Mouse (Mus musculus): Measurements from ENCODE around the gene Igsf11.

Gene Igsf11

GRCm38 (mm10) chr16:38931519-38931918 is 39.0 kb downstream of the Igsf11 start:
- DNase-seq (ENCODE audit: low read depth, low spot score), result no peak

DNA sequence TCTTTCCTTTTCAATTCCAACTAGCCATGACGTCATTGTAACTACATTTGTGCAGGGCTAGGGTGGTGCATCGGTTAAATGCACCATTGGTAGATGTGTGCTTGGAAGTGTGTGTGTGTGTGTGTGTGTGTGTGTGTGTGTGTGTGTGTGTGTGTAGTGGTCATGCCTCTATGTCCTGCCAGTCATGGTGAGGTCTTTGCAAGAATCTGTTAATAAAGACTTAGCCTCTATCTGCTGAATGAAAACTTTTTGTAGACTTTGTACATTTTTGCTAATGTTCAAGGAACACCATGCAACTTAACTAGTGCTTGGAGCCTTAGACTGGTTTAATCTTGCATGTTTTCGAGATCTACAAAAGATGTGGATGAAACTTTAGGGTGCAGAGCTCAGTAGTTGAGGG is 48.3 kb downstream of the Igsf11 start:
- no peak for DNase-seq (ENCODE audit: low read depth, low spot score)

DNA sequence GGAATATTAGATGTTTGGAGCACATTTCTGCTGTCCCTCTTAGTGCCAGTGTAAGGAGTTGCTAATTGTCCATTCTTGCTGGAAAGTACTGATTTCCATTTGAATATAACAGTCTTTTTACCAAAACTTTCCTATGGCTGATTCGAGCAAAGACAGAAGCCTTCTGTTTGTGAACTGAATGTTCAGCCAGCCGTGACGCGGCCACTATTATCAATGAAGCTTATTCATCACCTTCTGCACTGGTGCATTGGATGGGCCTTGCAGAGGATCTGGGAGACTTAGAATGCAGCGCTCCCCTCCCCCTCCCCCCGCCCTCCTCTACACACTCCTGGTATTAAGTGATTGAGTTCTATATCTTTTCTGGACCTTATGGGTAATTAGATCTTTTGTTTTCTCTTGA is 48.8 kb downstream of the Igsf11 start:
- peak; percentile 66 for DNase-seq (ENCODE audit: low read depth, low spot score)

DNA sequence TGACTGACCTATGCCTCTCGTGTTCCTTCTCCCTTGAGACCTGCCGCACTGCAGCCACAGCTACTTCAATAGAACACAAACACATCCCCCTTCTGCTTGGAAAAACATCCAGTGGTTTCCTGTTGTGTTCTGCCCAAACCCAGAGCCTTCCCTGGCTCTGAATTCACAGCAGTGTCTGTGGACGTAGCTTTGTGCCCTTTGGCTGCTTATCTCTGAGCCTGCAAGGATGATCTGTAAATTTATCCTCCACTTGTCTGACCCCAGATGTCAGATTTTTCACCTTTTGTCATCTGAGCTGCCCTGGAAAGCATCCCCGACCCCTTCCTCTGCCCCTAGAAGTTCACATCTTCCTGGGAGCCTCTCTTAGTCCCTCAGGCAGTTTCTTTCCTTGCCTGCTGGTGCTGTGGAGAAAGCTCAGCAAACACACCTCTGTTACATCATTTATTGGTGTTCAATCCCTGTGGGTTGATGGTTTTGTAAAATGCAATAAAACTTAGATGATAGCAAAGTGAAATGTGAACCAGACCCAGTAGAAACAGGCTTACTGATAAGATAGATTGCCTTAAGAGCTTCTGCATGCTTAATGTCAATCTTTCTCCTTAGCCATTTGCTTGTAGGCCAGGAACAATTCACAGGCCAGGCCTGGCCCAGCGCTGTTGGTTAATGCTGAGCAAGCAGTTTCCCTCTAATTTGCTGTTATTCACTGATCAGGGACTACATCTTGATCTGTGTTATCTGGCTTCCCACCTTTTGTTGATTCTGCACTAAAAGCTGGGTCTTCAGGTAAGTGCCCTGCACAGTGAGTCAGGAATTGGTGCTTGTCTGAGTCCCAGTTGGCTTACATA is 51.5 kb downstream of the Igsf11 start:
- DNase-seq (ENCODE audit: low read depth, low spot score), result no peak

GRCm38 (mm10) chr16:38945111-38945510 is 52.6 kb downstream of the Igsf11 start:
- no peak for DNase-seq (ENCODE audit: low read depth, low spot score)

GRCm38 (mm10) chr16:38945581-38945981 is 53.1 kb downstream of the Igsf11 start:
- peak; percentile 45 for DNase-seq (ENCODE audit: low read depth, low spot score)

DNA sequence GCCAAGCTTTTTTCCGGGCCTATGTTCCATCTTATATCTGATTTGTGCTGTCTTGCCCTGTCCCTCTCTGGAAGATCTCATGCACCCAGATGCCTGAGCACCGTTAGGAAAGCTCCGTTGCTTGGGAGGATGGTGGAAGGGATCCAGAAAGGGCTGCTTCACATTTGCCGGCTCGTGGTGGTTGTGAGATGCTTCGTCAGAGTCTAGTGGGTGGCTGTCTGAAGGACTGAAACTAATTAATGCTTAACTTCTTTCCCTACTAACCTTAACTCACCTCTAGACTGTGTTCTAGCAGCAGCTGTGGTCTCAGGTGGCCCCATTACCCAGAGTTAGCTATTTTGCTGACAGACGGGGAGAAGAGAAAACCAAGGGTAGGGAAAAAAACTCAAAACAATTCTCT is 54.0 kb downstream of the Igsf11 start:
- no peak for DNase-seq (ENCODE audit: low read depth, low spot score)

DNA sequence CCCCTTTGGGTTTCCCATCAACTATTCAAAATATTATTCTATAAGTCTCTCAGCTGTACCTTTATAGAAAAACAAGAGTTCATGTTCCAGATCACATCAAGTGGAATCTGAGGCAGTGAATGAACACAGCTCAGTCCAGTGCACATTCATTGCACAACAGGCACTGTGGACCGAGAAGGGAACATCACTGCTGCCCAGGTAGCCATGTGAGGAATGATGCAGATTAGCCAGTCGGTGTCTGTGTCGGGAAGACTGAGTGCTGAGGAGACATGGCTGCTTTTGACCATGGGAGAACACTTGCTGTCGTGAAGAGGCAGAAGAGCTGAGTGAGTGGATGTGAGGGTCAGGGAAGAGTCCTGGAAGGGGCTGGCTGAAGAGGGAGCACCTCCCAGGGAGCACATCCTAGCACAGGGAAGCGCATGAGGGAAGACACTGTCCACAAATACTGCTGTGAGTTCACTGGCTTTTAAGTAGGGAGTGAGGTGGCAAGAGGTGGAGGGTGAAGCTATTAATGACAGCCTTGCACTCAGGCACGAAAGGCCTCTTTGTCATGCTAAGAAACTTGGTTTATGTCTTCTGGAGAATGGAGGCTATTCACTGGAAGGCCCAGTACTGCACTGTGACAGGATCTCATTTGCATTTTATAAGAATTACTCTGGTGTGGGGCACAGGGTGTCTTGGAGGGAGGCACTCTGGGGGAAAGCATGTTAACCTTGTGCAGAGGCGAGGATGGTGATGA is 54.8 kb downstream of the Igsf11 start:
- no peak for DNase-seq (ENCODE audit: low read depth, low spot score)

DNA sequence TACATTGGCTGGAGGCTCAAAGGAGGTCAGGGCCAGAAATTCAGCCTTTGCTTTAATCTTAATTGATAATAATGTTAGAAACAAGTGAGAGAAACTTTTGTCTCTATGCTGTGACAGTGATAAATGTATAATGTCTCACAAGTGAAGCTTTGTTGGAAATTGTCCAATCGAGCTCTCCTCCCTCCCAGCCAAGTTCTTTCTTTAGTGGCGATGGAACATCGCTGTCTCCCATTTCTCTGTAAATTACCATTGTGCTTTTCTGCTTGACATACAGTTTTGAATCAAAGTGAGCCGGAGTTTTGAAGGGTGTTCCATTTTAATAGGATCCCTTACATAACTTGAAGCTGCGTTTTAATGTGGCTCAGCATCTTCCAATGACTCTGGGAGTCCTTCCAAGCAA is 56.0 kb downstream of the Igsf11 start:
- DNase-seq (ENCODE audit: low read depth, low spot score), result no peak

DNA sequence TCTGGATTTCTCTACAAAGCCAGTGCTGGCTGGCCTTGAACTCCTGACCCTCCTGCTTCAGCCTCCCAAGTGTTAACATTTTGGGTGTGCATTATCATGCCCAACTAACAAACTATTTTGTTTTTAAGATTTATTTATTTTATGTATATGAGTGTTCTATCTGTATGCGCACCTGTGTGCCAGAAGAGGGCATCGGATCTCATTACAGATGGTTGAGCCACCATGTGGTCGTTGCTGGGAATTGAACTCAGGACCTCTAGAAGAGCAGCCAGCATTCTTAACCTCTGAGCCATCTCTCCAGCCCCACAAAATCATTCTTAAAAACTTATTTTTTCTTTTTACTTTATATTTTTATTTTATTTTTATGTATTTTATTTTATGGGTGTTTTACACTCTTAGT is 60.4 kb downstream of the Igsf11 start:
- DNase-seq (ENCODE audit: low read depth, low spot score), result no peak

- no peak for DNase-seq (ENCODE audit: low read depth, low spot score)
These were observed 61.4 kb downstream of the Igsf11 start for GRCm38 (mm10) chr16:38953821-38954220.

DNA sequence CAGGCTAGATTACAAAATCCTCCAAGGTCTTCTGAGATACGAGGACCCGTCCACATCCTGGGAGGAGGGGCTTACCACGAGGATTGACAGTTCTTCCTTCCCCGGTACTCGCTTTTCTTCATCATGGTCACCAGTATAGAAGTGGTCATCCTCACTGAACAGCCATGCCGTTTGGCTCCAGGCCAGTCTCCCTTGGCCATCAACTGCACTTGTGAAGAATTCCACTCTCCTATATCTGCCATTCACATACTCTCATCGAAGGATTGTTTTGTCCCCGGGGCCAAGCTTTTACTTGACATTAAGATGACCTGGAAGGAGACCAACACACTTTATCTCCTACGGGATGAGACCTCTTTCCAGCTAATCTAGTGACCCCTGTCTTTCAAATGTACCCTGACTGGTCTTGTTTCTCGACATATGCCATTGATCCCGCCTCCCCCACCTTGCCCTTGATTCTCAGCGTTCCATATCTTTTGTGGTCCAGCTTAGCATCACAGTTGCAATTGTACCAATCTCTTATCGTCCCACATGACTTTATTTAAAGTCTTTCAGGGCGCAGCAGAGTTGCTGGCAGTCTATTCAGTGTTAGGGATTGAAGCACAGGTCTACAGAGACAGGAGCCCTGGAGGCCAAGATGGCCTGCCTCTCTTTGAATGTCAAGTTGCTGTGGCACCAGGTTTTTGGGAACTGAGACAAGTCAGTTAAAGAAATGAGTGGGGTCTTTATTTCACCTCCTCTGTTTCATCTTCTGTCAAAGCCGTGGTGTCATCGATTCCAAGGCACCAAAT is 62.2 kb downstream of the Igsf11 start:
- no peak for DNase-seq (ENCODE audit: low read depth, low spot score)

DNA sequence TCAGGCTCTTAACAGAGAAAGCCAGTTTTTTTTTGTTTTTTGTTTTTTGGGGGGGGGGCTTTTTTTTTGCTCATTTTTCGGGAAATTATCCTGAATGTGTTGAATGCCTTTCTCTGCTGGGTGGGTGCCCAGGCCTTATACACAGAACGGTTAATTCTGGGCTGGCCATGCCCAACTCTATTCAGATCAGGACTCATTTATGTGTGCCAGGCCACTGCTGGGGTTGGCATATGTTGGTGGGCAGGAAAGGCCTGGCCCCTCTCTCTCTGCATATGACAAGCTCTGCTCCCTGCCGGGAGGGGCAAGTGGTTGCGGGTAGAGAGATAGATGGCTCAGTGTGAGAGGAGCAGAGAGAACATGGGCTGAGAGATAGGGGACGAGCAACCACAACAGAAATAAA is 62.8 kb downstream of the Igsf11 start:
- no peak for DNase-seq (ENCODE audit: low read depth, low spot score)

- DNase-seq (ENCODE audit: low read depth, low spot score), result no peak
These were observed 66.3 kb downstream of the Igsf11 start for GRCm38 (mm10) chr16:38958801-38959200.

- DNase-seq (ENCODE audit: low read depth, low spot score), result no peak
These were observed 68.1 kb downstream of the Igsf11 start for GRCm38 (mm10) chr16:38960550-38960949.

GRCm38 (mm10) chr16:38961865-38962264 is 69.4 kb downstream of the Igsf11 start:
- no peak for DNase-seq (ENCODE audit: low read depth, low spot score)

DNA sequence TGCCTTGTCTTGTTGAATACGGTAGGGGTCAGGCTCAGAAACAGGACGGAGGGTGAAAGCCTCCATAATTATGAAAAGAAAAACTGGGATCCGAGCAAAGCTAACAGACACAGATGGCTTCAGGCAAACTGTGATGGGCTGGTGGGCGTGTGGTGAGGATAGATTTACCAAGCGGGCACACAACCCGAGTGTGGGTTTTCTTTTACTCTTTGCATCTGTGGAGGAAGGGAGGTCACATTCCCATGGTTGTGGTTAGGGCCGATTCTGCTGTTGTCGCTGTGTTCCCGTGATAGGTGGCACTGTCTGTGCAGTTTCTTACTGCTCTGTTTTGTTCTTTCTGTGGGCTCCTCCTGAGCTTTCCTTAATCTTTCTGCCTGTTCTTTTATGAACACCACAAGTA is 70.2 kb downstream of the Igsf11 start:
- DNase-seq (ENCODE audit: low read depth, low spot score), result no peak

DNA sequence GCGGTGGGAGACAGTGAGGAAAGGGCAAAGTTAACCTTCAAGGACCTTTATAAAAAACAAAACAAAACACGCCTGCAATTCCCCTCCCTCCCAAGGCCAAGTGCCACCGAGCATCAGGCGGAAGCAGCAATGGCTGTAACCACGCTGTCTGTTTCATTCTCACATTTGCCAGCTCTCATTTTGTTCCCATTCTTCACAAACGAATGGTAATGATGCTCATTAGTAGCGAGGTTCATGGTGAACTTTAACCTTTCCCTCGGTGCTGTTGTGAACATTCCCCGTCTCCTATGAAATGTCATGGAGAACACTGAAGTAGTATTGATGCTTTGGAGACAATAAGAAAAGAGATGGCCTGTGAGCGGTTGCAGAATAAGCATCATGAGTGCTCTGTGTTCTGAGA is 74.6 kb downstream of the Igsf11 start:
- DNase-seq (ENCODE audit: low read depth, low spot score), result no peak

DNA sequence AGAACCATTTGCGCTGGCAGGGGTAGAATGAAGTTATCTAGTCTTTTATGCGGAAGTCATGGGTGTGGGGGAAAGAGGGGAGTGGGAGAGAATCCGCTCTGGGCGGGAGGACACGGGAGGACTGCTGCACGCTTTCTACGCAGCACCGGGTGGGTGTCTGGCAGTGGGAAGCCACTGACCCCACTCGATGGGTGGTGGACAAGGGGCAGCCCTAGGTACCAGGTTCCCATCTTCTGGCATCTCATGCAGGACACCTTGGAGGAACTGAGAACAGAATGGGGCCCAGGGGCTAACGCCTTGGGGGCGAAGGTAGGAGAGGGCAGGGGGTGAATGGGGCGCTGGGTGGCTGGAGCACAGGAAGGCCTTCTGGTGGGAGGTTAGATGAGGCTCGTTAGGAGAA is 83.7 kb downstream of the Igsf11 start:
- no peak for DNase-seq (ENCODE audit: low read depth, low spot score)

GRCm38 (mm10) chr16:38978546-38978945 is 86.1 kb downstream of the Igsf11 start:
- no peak for DNase-seq (ENCODE audit: low read depth, low spot score)

- no peak for DNase-seq (ENCODE audit: low read depth, low spot score)
These were observed 88.1 kb downstream of the Igsf11 start for GRCm38 (mm10) chr16:38980546-38980945.

- peak; percentile 58 for DNase-seq (ENCODE audit: low read depth, low spot score)
These were observed 89.6 kb downstream of the Igsf11 start for GRCm38 (mm10) chr16:38982051-38982450.
